Mouse (Mus musculus) liver, embryonic 11.5 days (tissue): ENCODE results near the gene Slc13a4. TPM values are rescaled to one million over a fixed set of nuclear protein-coding genes. Genes with fewer than 3 reads are reported as not detected.

ENCODE experiments used
- ATAC-seq: fragments of 200-750 bp; cut with Nextera tagmentation; replicated peaks from 2 replicates; pipeline ENCODE4 v1.8.0; 2017; ENCODE audit warnings: moderate number of reproducible peaks, mild to moderate bottlenecking, moderate TSS enrichment, moderate library complexity; ENCODE audit not compliant: low FRiP score
- DNase-seq: peaks from one replicate; pipeline ENCODE4 v3.0.0-alpha.2; 2017; ENCODE audit warnings: low spot score
- H3K27ac ChIP-seq: fragments of 300-500 bp; sonication (generic); 2 replicates; pipeline ENCODE4 v1.5.1; 2014; ENCODE audit warnings: mild to moderate bottlenecking, low read depth, low read length, control low read depth
- H3K27me3 ChIP-seq: fragments of 300-500 bp; sonication (generic); replicated peaks from 2 replicates; pipeline ENCODE4 v1.6.1; 2014; ENCODE audit warnings: low read length, mixed read lengths; ENCODE audit not compliant: control insufficient read depth, insufficient read depth
- H3K36me3 ChIP-seq: fragments of 300-500 bp; sonication (generic); 2 replicates; pipeline ENCODE4 v1.6.1; 2014; ENCODE audit warnings: mild to moderate bottlenecking, low read length, moderate library complexity, mixed read lengths; ENCODE audit not compliant: control insufficient read depth, insufficient read depth
- H3K4me1 ChIP-seq: fragments of 300-500 bp; sonication (generic); replicated peaks from 2 replicates; pipeline ENCODE4 v1.6.1; 2014; ENCODE audit warnings: low read length, mixed read lengths; ENCODE audit not compliant: control insufficient read depth, insufficient read depth
- H3K4me2 ChIP-seq: fragments of 300-500 bp; sonication (generic); 2 replicates; pipeline ENCODE4 v1.6.1; 2014; ENCODE audit warnings: mild to moderate bottlenecking, control low read depth, moderate library complexity
- H3K4me3 ChIP-seq: fragments of 300-500 bp; sonication (generic); 2 replicates; pipeline ENCODE4 v1.5.1; 2014; ENCODE audit warnings: low read depth, low read length, control low read depth
- H3K9ac ChIP-seq: fragments of 300-500 bp; sonication (generic); 2 replicates; pipeline ENCODE4 v1.6.1; 2014; ENCODE audit warnings: low read depth, low read length, control low read depth
- H3K9me3 ChIP-seq: fragments of 300-500 bp; sonication (generic); 2 replicates; pipeline ENCODE4 v1.6.1; 2016; ENCODE audit warnings: low read length, inconsistent platforms, mixed read lengths; ENCODE audit not compliant: control insufficient read depth
- WGBS: fragments of 180-500 bp; shearing (Covaris S2); extraction: QIAGEN DNeasy Blood & Tissue Kit; methylation state at CpG from one replicate; pipeline ENCODE4 v1.1.7; 2014; 5-methylcytosine and 5-hydroxymethylcytosine counted together
- polyA plus RNA-seq: library from polyadenylated mRNA; unstranded; fragments of >200 nt; fragmentation: Nextera tagmentation; extraction: Ambion mirVana; gene quantifications from 2 replicates; pipeline ENCODE4 v1.2.1, GENCODE M21; 2014

Gene Slc13a4
- polyA plus RNA-seq, 1 experiment from 2014 or later: 0.15 TPM

DNA sequence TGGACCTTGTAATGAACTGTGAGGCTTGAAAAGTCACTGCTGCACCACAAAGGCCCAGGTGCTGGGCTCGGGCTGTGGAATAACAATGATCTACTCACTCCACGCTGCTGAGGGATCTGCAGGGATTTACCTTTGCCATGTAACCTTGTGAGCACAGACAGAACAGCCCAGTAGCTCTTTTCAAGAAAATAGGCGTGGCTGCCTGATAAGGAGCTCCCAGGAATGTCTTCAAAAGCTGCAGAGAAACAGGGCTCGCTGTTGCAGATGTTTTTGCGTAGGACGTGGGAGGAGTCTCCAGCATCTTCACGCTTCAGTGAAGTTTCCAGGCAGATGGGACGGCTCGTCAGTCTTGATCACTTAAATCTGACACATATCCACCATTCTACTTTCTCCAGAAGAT, 63.9 kb downstream of the Slc13a4 start:
- no peak overlapping the region for H3K9ac ChIP-seq
- H3K27ac ChIP-seq: no peak overlapping the region
- H3K36me3 ChIP-seq: peaks cover 50% of the 10 kb centered on the region
- WGBS: 68% methylated on average over 9 of the region's 9 CpGs
- no peak overlapping the region for H3K4me2 ChIP-seq
- H3K4me1 ChIP-seq: no peaks in the 10 kb centered on the region; the same call in 1 of the 2 replicates
- no peak overlapping the region for H3K4me3 ChIP-seq
- H3K9me3 ChIP-seq: peaks cover 4% of the 10 kb centered on the region
- DNase-seq: no peak
- H3K27me3 ChIP-seq: no peaks in the 10 kb centered on the region
- no peak for ATAC-seq

DNA sequence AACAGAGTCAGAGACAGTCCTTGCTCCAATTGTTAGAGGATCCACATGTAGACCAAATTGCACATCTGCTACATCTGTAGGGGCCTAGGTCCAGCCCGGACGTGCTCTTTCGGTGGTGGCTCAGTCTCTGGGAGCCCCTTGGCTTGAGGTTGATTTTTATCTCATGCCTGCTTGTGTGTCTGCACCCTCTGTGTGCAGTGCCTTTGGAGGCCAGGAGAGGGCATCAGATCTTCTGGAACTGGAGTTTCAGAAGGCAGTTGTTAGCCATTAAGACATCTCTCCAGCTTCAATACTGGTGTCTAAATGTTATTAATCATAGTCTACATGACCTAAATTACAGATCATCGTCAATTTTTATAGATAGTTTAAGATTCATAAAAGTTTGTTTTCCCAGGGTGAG, 64.7 kb downstream of the Slc13a4 start:
- no peak overlapping the region for H3K4me2 ChIP-seq
- WGBS: 97% methylated on average over 4 of the region's 4 CpGs
- H3K4me1 ChIP-seq: no peaks in the 10 kb centered on the region; the same call in 1 of the 2 replicates
- peaks cover 55% of the 10 kb centered on the region for H3K36me3 ChIP-seq
- H3K9me3 ChIP-seq: peaks cover 4% of the 10 kb centered on the region
- no peak overlapping the region for H3K9ac ChIP-seq
- H3K27me3 ChIP-seq: no peaks in the 10 kb centered on the region
- DNase-seq: no peak
- no peak overlapping the region for H3K27ac ChIP-seq
- ATAC-seq: no peak
- H3K4me3 ChIP-seq: no peak overlapping the region

DNA sequence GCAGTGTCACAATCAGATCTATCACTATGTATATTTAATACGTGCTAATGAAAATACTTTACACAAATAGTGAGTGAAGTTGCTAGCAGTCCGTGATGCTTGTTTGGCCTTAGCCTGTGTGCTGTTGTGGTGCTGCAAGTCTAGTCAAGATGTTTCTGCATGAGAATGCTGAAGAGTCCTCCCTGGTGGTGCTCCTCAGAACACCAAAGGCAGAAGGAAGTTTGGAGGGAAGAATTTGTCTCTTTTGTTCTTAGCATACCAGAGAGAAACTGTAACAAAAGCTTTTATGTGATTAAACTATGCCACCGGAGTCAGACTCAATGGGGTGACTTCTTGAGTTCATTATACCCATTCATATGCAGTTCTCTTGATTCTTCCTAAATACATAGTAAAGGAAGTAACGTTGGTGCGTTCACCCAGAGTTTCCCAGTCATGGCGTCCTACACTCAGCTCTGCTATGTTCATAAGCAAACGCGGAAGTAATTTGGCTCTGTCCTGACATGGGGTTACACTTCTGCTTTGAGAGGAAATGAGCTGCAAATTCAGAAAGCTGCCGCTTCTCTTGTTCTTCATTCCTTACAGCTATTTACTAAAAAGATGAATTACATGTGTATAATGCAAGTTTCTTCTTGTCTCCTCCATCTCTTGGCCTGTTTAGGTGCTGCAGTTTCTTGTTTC, 71.7 kb downstream of the Slc13a4 start:
- peaks cover 57% of the 10 kb centered on the region for H3K36me3 ChIP-seq
- ATAC-seq (no peak), DNase-seq (no peak)
- H3K4me2 ChIP-seq: no peak overlapping the region
- no peaks in the 10 kb centered on the region for H3K9me3 ChIP-seq
- no peak overlapping the region for H3K4me3 ChIP-seq
- no peak overlapping the region for H3K27ac ChIP-seq
- WGBS: 91% methylated on average over 9 of the region's 9 CpGs
- no peak overlapping the region for H3K9ac ChIP-seq
- no peaks in the 10 kb centered on the region for H3K4me1 ChIP-seq
- H3K27me3 ChIP-seq: no peaks in the 10 kb centered on the region

DNA sequence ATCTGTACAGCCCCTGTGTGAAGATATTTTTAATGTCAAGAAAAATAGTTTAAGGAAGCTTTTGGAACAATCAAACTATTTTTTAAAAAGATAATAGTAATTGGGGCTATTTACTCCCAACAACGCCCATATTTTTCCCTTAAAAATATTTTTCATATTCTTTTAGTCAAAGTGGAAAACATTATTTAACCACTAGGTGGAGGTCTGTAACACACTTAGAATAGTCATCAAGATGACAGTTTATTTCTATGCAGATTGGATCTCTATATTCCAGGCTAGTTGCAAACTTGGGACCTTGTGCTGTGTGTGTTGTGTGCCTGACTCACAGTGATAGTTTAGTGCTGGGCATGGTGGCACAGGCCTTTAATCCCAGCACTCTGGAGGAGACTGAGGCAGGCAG, 78.5 kb downstream of the Slc13a4 start:
- peaks cover 43% of the 10 kb centered on the region for H3K36me3 ChIP-seq
- no peaks in the 10 kb centered on the region for H3K27me3 ChIP-seq
- no peaks in the 10 kb centered on the region for H3K4me1 ChIP-seq
- H3K4me2 ChIP-seq: no peak overlapping the region
- WGBS: 94% methylated on average over 1 of the region's 1 CpGs
- ATAC-seq: no peak
- DNase-seq: no peak
- H3K9me3 ChIP-seq: no peaks in the 10 kb centered on the region
- H3K9ac ChIP-seq: no peak overlapping the region
- no peak overlapping the region for H3K27ac ChIP-seq
- no peak overlapping the region for H3K4me3 ChIP-seq

DNA sequence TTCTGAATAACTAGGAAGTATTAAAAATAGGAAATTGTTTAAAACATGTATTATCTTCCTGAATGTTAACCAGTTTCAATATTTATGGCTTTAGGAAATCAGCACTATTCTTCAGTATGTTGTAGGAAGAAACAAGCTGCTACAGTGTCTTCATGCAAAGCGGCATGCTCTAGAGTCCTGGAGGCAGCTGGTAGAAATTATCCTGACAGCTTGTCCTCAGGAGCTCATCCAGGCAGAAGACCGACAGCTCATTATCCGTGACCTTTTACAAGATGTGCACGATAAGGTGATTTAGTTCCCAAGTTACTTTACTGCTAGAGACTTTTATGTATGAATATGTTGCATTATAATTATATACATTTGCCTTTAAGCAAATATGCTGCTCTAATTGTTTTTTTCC, 82.2 kb downstream of the Slc13a4 start:
- H3K36me3 ChIP-seq: peaks cover 31% of the 10 kb centered on the region
- H3K27ac ChIP-seq: no peak overlapping the region
- no peaks in the 10 kb centered on the region for H3K27me3 ChIP-seq
- H3K9ac ChIP-seq: no peak overlapping the region
- ATAC-seq (no peak), DNase-seq (no peak)
- no peaks in the 10 kb centered on the region for H3K9me3 ChIP-seq
- H3K4me1 ChIP-seq: no peaks in the 10 kb centered on the region
- H3K4me2 ChIP-seq: no peak overlapping the region
- 91% methylated on average over 4 of the region's 4 CpGs for WGBS
- H3K4me3 ChIP-seq: no peak overlapping the region

Other genes starting within 250 kb of the Slc13a4 start
- 25.0 and 26.3 TPM in 2 replicates for gene Cnot4, start 174.4 kb downstream of the Slc13a4 start, polyA plus RNA-seq
- 63.0 and 74.0 TPM in 2 replicates for gene Nup205, start 130.7 kb downstream of the Slc13a4 start, polyA plus RNA-seq
- not detected in 2 replicates for gene Fam180a, start 18.0 kb upstream of the Slc13a4 start, polyA plus RNA-seq
- 115 and 127 TPM in 2 replicates for gene Mtpn, start 231.8 kb upstream of the Slc13a4 start, polyA plus RNA-seq